Mouse (Mus musculus): ENCODE results near the gene Cd4.
"Not testable (repeated sequence)": the region's sequence is repeated elsewhere in the genome, so short reads cannot be mapped to it uniquely, and the experiment has no call there.

GRCm38 (mm10) chr6:124894113-124894512 lies 6.1 kb upstream of the Cd4 start:
- TF ChIP-seq CTCF (IDR thresholded peaks at IDR 0.05; ENCODE audit: extremely low read depth, insufficient read depth, insufficient read length, insufficient replicate concordance); POLR2A (IDR thresholded peaks at IDR 0.05; ENCODE audit: low read depth, low read length): not testable (repeated sequence)
